Mouse (Mus musculus) induced T-regulatory cell, adult 2 months (primary cell): ENCODE measurements at regions not wholly inside any gene's neighbourhood (a gene's known extent, or its start where the extent isn't known, plus 50 kb on each side); places are given as distances from the start of the nearest gene placed in this dataset.

Experiments used
- DNase-seq: peaks from one replicate; pipeline ENCODE4 v3.0.0-alpha.2; 2012; ENCODE audit warnings: low read depth

- no peak for DNase-seq
These were observed 192.5 kb downstream of the Cdc5l start for GRCm38 (mm10) chr17:45240963-45241543.

GRCm38 (mm10) chr17:45240545-45240944 is 193.0 kb downstream of the Cdc5l start:
- DNase-seq: no peak

- DNase-seq: no peak
These were observed 196.3 kb downstream of the Cdc5l start for GRCm38 (mm10) chr17:45237246-45237645.

- no peak for DNase-seq
These were observed 198.1 kb downstream of the Cdc5l start for GRCm38 (mm10) chr17:45235401-45235800.

GRCm38 (mm10) chr17:45232874-45233273 is 200.7 kb downstream of the Cdc5l start:
- DNase-seq: no peak

- DNase-seq: no peak
These were observed 206.3 kb downstream of the Cdc5l start for GRCm38 (mm10) chr17:45227190-45227589.

- DNase-seq: no peak
These were observed 207.1 kb downstream of the Cdc5l start for GRCm38 (mm10) chr17:45226486-45226885.

- DNase-seq: no peak
These were observed 211.9 kb downstream of the Cdc5l start for GRCm38 (mm10) chr17:45221625-45222024.

GRCm38 (mm10) chr17:45217126-45217525 is 216.4 kb downstream of the Cdc5l start:
- peak; percentile 41 for DNase-seq

GRCm38 (mm10) chr17:45215067-45216049 is 218.2 kb downstream of the Cdc5l start:
- DNase-seq: no peak

- DNase-seq: peak; percentile 29
These were observed 222.6 kb downstream of the Cdc5l start for GRCm38 (mm10) chr17:45210984-45211383.

- DNase-seq: no peak
These were observed 224.2 kb downstream of the Cdc5l start for GRCm38 (mm10) chr17:45209387-45209663.

- DNase-seq: no peak
These were observed 224.7 kb downstream of the Cdc5l start for GRCm38 (mm10) chr17:45208596-45209386.

- DNase-seq: no peak
These were observed 237.8 kb downstream of the Cdc5l start for GRCm38 (mm10) chr17:45195779-45196178.

- no peak for DNase-seq
These were observed 238.7 kb downstream of the Cdc5l start for GRCm38 (mm10) chr17:45194786-45195281.

- no peak for DNase-seq
These were observed 240.0 kb downstream of the Cdc5l start for GRCm38 (mm10) chr17:45193456-45194025.

GRCm38 (mm10) chr17:45187402-45187801 is 246.1 kb downstream of the Cdc5l start:
- no peak for DNase-seq

GRCm38 (mm10) chr17:45176340-45176739 is 257.2 kb downstream of the Cdc5l start:
- no peak for DNase-seq

GRCm38 (mm10) chr17:45169257-45169994 is 264.1 kb downstream of the Cdc5l start:
- DNase-seq: no peak
